Mouse (Mus musculus) cerebellum, adult 2 months (tissue): ENCODE measurements around the gene Rrp12. TPM values are rescaled to one million over a fixed set of nuclear protein-coding genes. Genes with fewer than 3 reads are reported as not detected.

Source experiments
- DNase-seq, 2 experiments: peaks; one replicate each; pipeline ENCODE4 v3.0.0; 2021
- H3K27ac ChIP-seq: fragments of 200-500 bp; 2 replicates; pipeline ENCODE4 v1.5.1; 2012; ENCODE audit warnings: low read length, control low read depth, inconsistent platforms; ENCODE audit not compliant: insufficient read depth
- H3K27me3 ChIP-seq: fragments of 200-500 bp; 2 replicates; pipeline ENCODE4 v1.6.1; 2012; ENCODE audit warnings: inconsistent platforms, mild to moderate bottlenecking, low read length, moderate library complexity; ENCODE audit not compliant: control insufficient read depth, insufficient read depth
- H3K4me1 ChIP-seq: fragments of 200-500 bp; 2 replicates; pipeline ENCODE4 v1.6.1; 2011; ENCODE audit warnings: low read length; ENCODE audit not compliant: control insufficient read depth, insufficient read depth
- H3K4me3 ChIP-seq: fragments of 200-500 bp; replicated peaks from 2 replicates; pipeline ENCODE3; 2011; ENCODE audit warnings: mild to moderate bottlenecking, low read depth, low read length, control low read depth; ENCODE audit not compliant: insufficient read depth
- CTCF ChIP-seq: fragments of 200-500 bp; IDR thresholded peaks from 2 replicates; pipeline ENCODE4 v1.5.1; 2011; ENCODE audit warnings: low read depth, mild to moderate bottlenecking, control low read depth, low read length, moderate library complexity, borderline replicate concordance; ENCODE audit not compliant: insufficient read depth
- POLR2A ChIP-seq: fragments of 200-500 bp; IDR thresholded peaks from 2 replicates; pipeline ENCODE4 v1.6.1; 2011; ENCODE audit warnings: low read length, control low read depth, borderline replicate concordance; ENCODE audit not compliant: insufficient read depth
- WGBS: fragments of 180-500 bp; shearing (Covaris S2); methylation state at CpG from one replicate; pipeline ENCODE4 v1.1.7; 2018; 5-methylcytosine and 5-hydroxymethylcytosine counted together
- polyA plus RNA-seq: library from polyadenylated mRNA; depleted of rRNA; stranded (reverse); fragments of >200 nt; gene quantifications from 2 replicates; pipeline ENCODE4 v1.2.3, GENCODE M21; 2012

The Rrp12 gene
- polyA plus RNA-seq, 1 experiment, result 15.1 TPM

DNA sequence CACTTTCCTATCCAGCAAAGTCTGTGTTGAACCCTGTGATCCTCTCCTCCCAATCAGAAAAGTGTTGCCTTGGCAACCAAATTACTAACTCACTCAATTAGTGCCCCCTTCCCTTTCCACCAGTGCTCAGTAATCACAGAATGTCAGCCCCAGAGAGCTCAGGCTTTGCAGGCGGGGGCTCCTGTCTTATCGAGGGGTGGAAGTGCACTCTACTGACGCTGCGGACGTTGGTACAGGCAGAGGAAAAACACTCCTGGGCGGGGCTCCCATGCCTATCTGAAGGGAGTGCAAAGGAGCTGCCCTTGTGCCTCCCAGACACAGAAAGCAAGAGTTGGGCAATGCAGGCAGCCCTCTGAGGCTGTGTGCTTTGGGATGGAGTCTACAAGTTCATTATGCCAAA lies 60.2 kb downstream of the Rrp12 start:
- no peak for DNase-seq
- TF ChIP-seq POLR2A, result no peak
- TF ChIP-seq CTCF, result no peak
- no peak overlapping the region for H3K4me3 ChIP-seq
- H3K4me1 ChIP-seq, result peaks cover 10% of the 10 kb centered on the region
- H3K27ac ChIP-seq, result no peak overlapping the region
- no peaks in the 10 kb centered on the region for H3K27me3 ChIP-seq
- WGBS, result 21% methylated on average over 6 of the region's 6 CpGs

DNA sequence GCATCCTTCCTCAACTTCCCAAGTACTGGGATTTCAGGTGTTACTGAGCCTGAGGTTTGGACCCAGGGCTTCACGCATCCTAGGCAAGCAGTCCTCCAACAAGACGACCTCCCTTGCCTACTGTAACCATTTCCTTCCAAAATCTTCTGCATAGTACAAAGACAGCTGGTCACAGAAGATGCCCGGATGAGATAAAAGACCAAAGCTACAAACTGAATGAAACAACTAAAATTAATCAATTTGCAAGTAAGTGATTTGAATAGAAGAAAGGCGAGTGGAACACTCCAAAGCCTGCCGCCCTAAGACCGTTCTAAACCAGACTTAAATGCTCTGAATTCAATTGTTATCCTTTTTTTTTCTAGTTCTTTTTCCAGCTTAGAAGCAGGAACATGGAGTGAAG lies 60.6 kb downstream of the Rrp12 start:
- Histone ChIP-seq H3K27ac (no peak overlapping the region), H3K27me3 (no peaks in the 10 kb centered on the region)
- TF ChIP-seq CTCF, result no peak
- TF ChIP-seq POLR2A, result no peak

GRCm38 (mm10) chr19:41832501-41833201 lies 63.3 kb downstream of the Rrp12 start:
- TF ChIP-seq POLR2A (no peak), CTCF (no peak)
- Histone ChIP-seq H3K27ac (no peak overlapping the region), H3K27me3 (no peaks in the 10 kb centered on the region), H3K4me3 (no peak overlapping the region), H3K4me1 (peaks cover 10% of the 10 kb centered on the region)
- WGBS, result 70% methylated on average over 13 of the region's 13 CpGs
- no peak for DNase-seq

More for the DNA sequence above, 60.6 kb downstream of the Rrp12 start:
- Histone ChIP-seq H3K4me3 (no peak overlapping the region), H3K4me1 (peaks cover 10% of the 10 kb centered on the region)
- DNase-seq, result no peak
- WGBS, result 69% methylated on average over 6 of the region's 6 CpGs

- 28% methylated on average over 14 of the region's 14 CpGs for WGBS
- peaks cover 10% of the 10 kb centered on the region for H3K4me1 ChIP-seq
- TF ChIP-seq CTCF (no peak), POLR2A (no peak)
- DNase-seq, result peak in 1 of 2 experiments; percentile 24
- no peak overlapping the region for H3K27ac ChIP-seq
- H3K27me3 ChIP-seq, result no peaks in the 10 kb centered on the region
- H3K4me3 ChIP-seq, result peak overlapping the region; percentile 72
These were observed 64.1 kb downstream of the Rrp12 start for GRCm38 (mm10) chr19:41831718-41832391.

- TF ChIP-seq CTCF (no peak), POLR2A (no peak)
- peak overlapping the region; percentile 72 for H3K4me3 ChIP-seq
- peak; percentile 55 to 66 for DNase-seq
- H3K4me1 ChIP-seq, result peaks cover 10% of the 10 kb centered on the region
- H3K27ac ChIP-seq, result peak overlapping the region; percentile 78; the same call in 1 of the 2 replicates
- under 1% methylated on average over 19 of the region's 19 CpGs for WGBS
- H3K27me3 ChIP-seq, result no peaks in the 10 kb centered on the region
These were observed 64.8 kb downstream of the Rrp12 start for GRCm38 (mm10) chr19:41831101-41831570.

DNA sequence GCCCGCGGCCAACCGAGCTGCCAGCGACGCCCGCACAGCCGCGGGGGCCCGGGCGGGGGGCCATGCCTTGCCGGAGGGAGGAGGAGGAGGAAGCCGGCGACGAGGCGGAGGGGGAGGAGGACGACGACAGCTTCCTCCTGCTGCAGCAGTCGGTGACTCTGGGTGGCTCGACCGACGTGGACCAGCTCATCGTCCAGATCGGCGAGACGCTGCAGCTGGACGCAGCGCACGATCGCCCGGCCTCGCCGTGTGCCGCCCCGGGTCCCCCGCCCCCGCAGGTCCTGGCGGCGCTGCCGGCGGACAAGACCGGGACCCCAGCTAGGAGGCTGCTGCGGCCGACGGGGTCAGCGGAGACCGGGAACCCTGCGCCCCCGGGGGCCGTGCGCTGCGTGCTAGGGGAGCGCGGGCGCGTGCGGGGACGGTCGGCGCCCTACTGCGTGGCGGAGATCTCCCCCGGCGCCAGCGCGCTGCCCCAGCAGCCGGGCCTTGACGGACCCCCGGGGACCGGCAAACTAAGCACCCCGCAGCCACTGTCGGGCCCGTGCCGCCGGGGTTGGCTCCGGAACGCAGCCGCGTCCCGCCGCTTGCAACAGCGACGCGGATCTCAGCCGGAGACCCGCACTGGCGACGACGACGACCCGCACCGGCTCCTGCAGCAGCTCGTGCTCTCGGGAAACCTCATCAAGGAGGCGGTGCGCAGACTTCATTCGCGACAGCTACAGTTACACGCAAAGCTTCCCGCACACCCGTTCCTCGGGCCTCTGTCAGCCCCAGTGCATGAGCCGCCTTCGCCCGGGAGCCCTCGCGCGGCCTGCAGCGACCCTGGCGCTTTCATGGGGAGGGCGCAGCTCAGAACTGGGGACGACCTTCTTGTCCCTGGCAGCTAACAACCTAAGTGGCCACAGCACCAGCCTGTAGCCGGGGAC lies 65.6 kb downstream of the Rrp12 start:
- H3K27ac ChIP-seq, result peak overlapping the region; percentile 78
- peak overlapping the region; percentile 95 for H3K4me3 ChIP-seq
- peak; percentile 65 to 76 for DNase-seq
- H3K4me1 ChIP-seq, result peaks cover 10% of the 10 kb centered on the region
- TF ChIP-seq CTCF (no peak), POLR2A (no peak)
- H3K27me3 ChIP-seq, result no peaks in the 10 kb centered on the region
- under 1% methylated on average over 111 of the region's 112 CpGs for WGBS

GRCm38 (mm10) chr19:41829381-41830105 lies 66.4 kb downstream of the Rrp12 start, which contains the start of gene Frat1:
Gene Frat1, plus strand, starts transcription at chr19:41829970.
- Histone ChIP-seq H3K27me3 (no peaks in the 10 kb centered on the region), H3K4me1 (peaks cover 10% of the 10 kb centered on the region), H3K27ac (peak within 1 kb of the TSS; percentile 93), H3K4me3 (peak within 1 kb of the TSS; percentile 95)
- WGBS, result under 1% methylated on average over 39 of the region's 39 CpGs
- DNase-seq, result peak; percentile 98
- TF ChIP-seq CTCF (no peak), POLR2A (peak; percentile 59)
